Mouse (Mus musculus) myocyte (in vitro differentiated cells): ENCODE measurements at regions not wholly inside any gene's neighbourhood (a gene's known extent, or its start where the extent isn't known, plus 50 kb on each side); places are given as distances from the start of the nearest gene placed in this dataset.

Experiments used
- CEBPB ChIP-seq: IDR thresholded peaks from 2 replicates; pipeline ENCODE4 v1.6.1; 2011; ENCODE audit warnings: mild to moderate bottlenecking, moderate library complexity; ENCODE audit not compliant: poor library complexity, insufficient read depth, severe bottlenecking
- E2F4 ChIP-seq: IDR thresholded peaks from one replicate; pipeline ENCODE4 v1.6.1; 2011; ENCODE audit warnings: mild to moderate bottlenecking, control low read depth, moderate library complexity; ENCODE audit not compliant: insufficient read depth
- MAX ChIP-seq: IDR thresholded peaks from one replicate; pipeline ENCODE4 v1.6.1; 2011; ENCODE audit warnings: low read depth, mild to moderate bottlenecking, control low read depth
- MYOD1 ChIP-seq, 3 experiments: IDR thresholded peaks; one replicate each; pipeline ENCODE4 v1.6.1; 2011; ENCODE audit warnings: control low read depth in 2 of 3, low read depth in 2 of 3, mild to moderate bottlenecking in 2 of 3, moderate library complexity in 1 of 3; ENCODE audit not compliant: insufficient read length in 2 of 3, control insufficient read depth in 1 of 3
- MYOG ChIP-seq, 3 experiments: IDR thresholded peaks; one replicate each; pipeline ENCODE4 v1.6.1; 2011; ENCODE audit warnings: control low read depth in 2 of 3, low read depth in 2 of 3, mild to moderate bottlenecking in 2 of 3; ENCODE audit not compliant: insufficient read length in 2 of 3, control insufficient read depth in 1 of 3, insufficient read depth in 1 of 3
- POLR2A ChIP-seq: IDR thresholded peaks from one replicate; pipeline ENCODE4 v1.6.1; 2011; ENCODE audit warnings: low read depth, mild to moderate bottlenecking, control low read depth, moderate library complexity; ENCODE audit not compliant: insufficient read length
- POLR2AphosphoS2 ChIP-seq: IDR thresholded peaks from one replicate; pipeline ENCODE4 v1.6.1; 2011; ENCODE audit warnings: low read depth, control low read depth; ENCODE audit not compliant: insufficient read length
- REST ChIP-seq: IDR thresholded peaks from one replicate; pipeline ENCODE4 v1.6.1; 2011; ENCODE audit warnings: mild to moderate bottlenecking, control low read depth, moderate library complexity; ENCODE audit not compliant: insufficient read depth, insufficient read length
- SRF ChIP-seq: IDR thresholded peaks from one replicate; pipeline ENCODE4 v1.6.1; 2011; ENCODE audit warnings: low read depth; ENCODE audit not compliant: control insufficient read depth, insufficient read length
- TCF12 ChIP-seq: IDR thresholded peaks from one replicate; pipeline ENCODE4 v1.6.1; 2011; ENCODE audit warnings: mild to moderate bottlenecking, control low read depth; ENCODE audit not compliant: poor library complexity, insufficient read depth, severe bottlenecking
- TCF3 ChIP-seq: IDR thresholded peaks from one replicate; pipeline ENCODE4 v1.6.1; 2011; ENCODE audit warnings: low read depth, control low read depth; ENCODE audit not compliant: insufficient read length
- USF1 ChIP-seq: IDR thresholded peaks from one replicate; pipeline ENCODE4 v1.6.1; 2011; ENCODE audit warnings: low read depth, mild to moderate bottlenecking, control low read depth, moderate library complexity

DNA sequence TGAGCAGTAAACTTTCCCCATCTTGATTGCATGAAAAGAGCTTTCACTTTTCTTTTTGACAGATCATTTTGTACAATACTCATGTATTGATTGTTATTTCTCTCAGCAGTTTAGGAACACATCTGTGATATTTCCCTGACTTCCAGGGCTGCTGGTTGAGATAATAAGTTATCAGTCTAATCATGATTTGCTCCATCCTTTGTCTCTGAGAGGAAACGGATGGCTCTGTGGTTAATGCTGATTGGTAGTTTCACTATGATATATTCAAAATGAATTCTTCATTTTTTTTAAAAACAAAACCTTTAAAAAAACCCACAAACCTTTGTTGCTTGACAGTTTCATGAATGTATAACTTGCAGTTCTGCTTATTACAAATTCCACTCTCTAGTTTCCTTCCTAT is 160.8 kb downstream of the Pdgfra start:
- no peak for TF ChIP-seq CEBPB
- TF ChIP-seq POLR2A = no peak
- TF ChIP-seq POLR2AphosphoS2 = no peak
- no peak for TF ChIP-seq REST
- TF ChIP-seq E2F4 = no peak
- TF ChIP-seq USF1 = no peak
- TF ChIP-seq MYOD1 (IDR thresholded peaks at IDR 0.05; ENCODE audit: control insufficient read depth in 1 of 3, insufficient read length in 2 of 3, low read depth in 2 of 3) = no peak
- TF ChIP-seq MAX = no peak
- no peak for TF ChIP-seq SRF
- no peak for TF ChIP-seq MYOG (IDR thresholded peaks at IDR 0.05; ENCODE audit: control insufficient read depth in 1 of 3, insufficient read depth in 1 of 3, insufficient read length in 2 of 3, low read depth in 2 of 3)
- no peak for TF ChIP-seq TCF3
- no peak for TF ChIP-seq TCF12
